Mouse (Mus musculus) cerebellum, adult 11 months (tissue): ENCODE measurements around the gene Insig1.

Source experiments
- DNase-seq: peaks from one replicate; pipeline ENCODE4 v3.0.0; 2022

Insig1 gene

DNA sequence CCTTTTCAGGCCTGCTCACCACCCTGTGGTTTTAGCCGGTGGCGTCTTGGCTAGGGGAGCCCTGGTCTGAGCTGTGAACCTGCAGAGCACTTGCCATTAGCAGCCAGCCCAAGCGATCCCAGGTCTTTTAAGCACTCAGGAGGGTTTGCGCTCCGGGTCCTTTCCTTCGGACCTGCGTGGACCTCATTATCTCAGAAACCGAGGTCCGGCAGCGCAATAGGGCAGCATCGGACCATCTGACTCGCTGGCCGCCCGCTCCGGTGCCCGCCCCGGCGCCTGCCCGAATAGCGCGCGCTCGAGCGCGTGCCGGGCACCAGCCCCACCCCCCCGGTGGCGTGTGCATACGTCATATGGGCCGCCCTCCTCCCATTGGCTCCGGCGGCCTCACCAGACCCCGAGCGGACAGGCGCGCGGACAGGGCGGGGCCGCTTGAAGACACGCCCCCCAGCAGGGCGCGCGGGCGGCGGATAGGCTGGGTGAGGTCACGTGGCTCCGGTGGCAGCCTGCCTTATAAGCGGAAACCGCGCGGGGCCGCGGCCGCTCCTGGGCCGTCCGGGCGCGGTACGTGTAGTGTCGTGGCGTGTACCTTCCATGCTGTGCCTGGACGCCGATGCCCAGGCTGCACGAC is at the start of gene Insig1:
Insig1 (plus strand) TSS at position 536 of the 628 bp plus-strand sequence.
- DNase-seq = peak; percentile 99

DNA sequence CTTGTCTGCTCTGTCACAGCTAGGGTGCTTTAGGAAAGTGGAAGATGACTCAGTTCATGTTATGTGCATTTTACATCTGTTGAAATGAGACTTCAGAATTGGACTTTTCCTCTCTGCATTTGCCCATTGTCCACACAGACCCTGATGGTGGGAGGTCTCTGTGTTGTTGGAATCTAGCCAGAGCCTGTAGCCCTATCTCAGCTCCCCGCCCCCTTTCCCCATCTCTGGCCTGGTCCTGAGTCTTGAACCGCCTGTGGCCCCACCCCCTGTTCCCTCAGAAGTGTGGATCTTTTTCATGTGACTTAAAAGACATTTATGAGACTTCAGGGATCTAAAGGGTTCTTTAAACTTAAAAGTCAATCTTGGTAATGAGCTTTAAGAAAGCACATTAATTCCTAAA is 47.7 kb upstream of the Insig1 start:
- DNase-seq = no peak

DNA sequence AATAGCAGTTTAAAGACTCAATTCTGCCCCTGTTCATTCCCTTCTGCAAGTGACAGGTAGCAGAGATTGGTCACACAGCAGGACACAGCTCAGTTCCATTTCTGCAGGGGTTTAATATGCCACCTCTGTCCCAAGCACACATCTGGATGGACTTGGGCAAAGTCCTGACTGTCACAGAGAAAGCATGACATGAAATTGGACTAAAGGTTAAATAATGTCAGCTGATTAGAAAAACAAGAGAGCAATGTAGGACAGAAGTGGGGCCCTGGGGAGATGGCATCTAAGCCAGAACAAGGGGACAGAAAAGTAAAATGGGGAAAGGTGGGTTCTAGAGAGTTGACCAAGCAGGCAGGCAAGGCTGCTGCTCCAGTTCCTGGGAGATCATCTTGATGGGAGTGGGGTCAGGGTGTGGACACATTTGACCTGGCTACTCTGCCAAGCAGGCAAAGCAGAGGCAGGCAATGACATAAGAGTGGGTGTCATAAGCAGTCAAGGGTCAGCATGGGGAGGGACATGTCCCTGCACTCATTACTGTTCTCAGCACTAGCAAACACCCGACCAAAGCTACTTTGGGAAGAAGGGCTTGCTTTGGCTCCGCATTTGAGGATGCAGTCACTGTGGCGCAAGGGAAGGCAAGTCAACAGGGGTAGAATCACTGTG is 39.5 kb upstream of the Insig1 start:
- no peak for DNase-seq

DNA sequence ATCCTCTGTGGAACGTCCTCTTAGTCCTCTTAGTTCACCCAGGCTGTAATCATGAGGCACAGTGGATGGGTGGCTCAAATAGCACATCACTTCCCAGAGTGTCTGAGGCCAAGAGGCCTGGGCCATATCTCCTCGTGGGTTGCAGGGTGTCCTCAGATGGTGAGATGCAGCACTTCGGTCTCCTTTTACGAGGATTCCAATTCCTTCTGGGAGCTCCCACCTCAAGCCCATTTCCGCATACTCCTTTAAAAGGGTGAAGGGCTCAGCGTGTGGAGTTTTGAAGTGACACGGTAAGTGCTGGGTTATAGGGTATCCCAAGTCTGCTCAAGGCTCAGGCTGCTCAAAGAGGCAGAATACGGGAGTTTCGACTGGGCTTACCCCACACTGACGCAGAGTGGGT is 38.3 kb upstream of the Insig1 start:
- no peak for DNase-seq

DNA sequence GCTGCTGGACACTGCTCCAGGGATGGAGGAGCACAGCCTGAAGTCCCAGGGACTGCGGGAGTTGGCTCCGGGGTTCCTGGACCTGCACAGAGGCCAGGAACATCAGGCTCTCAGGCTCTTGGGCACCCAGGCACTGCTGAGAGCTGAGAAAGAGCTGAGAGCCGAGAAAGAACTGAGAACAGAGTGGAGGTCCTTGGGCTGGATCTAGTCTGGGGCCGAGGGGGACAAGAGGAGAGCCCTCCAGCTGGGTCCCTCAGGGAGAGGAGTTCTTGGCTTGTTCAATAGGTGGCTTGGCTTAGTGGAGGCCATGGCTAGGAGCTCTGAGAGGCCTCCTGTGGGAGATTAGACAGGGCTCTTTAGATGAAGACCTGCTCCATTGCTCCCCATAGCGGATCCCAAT is 37.9 kb upstream of the Insig1 start:
- DNase-seq = no peak

DNA sequence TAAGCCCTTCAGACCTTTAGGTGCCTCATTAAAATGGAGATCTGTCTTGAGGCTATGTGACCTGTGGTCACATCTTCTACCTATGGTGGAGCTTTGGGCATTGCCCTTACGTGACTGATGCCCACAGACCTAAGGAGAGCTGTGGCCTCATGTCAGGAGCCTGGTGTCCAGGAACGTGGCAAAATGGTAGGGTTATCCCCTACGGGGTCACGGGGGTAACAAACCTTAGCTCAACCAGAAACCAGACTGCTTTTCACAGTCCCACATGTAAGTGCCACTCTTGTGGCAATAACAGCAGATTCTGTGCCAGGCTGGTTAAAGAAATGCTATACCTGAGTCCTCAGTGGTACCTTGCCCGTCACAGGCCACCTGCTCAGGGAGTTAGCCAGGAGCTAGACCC is 37.3 kb upstream of the Insig1 start:
- no peak for DNase-seq

DNA sequence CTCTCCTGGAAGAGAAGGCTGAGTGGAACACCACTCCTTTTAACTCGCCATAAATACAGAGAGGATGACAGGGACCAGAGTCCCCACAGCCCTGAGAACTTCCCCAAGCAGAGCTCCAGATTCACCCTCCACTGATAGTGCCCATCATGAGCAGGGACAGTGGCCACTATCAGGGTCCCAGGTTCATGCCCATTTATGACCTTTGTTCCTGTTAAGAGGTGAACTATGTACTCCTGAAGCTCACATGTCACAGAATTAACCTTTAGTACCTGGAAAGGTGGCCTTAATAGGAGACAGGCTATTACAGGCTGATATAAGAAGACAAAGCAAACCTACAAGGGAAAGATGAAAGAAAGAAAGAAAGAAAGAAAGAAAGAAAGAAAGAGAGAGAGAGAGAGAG is 35.2 kb upstream of the Insig1 start:
- DNase-seq = no peak

DNA sequence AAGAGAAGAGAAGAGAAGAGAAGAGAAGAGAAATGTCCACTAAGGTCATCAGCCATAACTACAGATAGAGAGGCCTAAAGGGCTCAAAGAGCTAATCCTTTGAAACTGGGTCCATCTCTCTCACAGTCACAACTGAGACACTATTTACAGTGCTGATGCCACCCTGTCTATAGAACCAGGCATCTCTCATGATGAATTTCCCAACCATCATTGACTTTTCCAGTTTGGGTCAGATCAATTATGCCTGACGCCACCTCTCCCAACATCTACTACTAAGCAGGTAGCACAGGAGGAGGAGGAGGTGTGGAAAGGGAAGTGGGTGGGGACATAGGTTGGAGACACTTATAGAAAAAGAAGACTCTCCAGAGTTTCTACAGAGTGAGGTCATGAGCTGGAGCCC is 34.6 kb upstream of the Insig1 start:
- DNase-seq = no peak

DNA sequence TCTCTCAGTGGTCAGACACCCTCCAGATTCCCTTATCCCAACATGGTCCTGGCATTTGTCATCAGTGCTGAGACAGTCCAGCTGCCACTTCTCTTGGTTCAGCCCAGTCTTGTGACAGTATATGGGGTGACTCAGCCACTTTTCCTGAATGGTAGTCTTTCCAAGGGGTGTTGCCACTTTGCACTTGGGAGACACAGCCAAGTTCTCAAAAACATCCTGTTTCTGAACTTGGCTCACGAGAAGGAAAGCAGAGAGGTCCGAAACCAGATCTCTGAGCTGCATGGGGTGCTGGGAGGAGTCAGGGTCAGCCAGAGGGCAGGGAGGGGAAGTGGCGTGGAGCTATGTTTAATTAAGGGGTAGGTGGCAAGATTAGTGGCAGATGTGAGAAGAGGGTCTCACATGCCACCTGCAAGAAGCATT is 34.0 kb upstream of the Insig1 start:
- no peak for DNase-seq

DNA sequence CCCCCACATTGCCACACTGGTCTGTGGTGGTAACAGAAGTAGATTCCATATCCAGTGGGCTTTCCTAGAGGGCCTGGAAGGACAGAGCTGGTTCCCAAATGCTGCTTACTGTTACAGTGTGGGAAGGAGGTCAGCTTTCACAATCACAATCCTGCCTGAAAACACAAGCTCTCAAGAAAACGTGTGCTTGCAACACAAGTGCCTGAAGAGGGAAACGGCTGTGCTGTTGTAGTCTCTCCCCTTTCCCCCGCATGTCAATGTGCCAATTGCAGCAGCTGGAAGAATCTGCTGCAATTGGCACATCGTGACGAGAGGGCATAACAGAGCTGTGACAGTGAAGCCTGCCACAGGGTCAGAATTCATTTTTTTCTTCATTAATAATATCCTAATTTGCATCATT is 33.5 kb upstream of the Insig1 start:
- DNase-seq = no peak

DNA sequence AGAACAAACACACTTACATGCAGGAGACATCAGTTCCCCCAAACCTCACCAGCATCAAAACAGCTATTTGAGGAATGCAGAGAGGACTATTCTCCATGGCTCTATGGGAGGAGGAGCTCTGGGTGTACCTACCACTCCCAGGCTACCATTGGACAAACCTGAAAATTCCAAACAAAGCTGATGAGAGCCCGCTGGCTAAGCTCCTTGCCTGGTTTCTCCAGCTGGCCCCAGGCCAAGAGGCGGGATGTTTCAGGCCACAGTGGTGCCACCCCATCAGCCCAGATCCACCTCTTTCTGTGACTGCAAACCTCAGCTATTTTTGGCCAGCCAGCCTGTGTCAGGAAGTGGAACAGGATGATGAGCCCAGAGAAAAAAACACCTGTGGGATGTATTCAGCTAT is 33.0 kb upstream of the Insig1 start:
- no peak for DNase-seq

DNA sequence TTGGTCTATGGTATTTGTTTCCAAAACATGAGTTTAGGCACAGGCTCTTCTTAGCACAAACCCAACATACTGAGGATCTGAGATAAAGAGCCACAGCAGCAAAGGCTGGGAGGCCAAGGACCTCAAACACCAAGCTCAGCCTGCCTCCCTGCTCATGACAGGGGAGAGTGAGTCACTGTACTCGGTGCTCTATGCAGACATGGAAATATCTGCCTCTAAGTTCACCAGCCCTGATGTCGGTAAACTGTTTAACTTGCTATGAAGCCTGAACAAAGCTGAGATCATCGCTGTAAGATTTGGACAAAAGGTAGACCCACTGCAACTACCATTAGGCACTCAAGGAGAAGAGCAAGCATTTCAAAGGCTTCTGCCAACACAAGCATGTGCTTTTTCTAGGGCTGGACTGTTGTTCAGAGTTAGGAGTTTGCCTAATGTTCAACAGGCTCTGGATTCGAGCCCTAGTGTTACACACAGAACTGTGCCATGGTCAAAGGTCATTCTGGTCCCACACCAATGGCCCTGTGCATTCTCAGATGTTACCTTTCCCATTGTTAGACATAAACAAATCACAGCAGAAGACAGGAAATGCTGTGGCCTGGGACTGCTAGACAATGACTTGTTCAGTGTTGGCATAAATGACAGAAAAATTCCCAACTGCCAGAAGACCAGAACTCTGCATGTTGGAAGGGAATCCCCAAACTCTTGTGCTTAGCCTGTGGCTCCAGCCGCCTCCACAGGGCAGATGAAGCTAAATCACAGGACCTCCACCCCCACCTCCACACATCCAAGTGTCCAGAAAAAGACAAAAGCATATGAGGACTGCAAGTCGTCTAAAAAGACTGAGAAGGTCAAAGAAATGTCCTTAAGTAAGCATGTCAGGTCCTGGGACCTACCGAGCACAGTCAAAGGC is 31.2 kb upstream of the Insig1 start:
- no peak for DNase-seq

DNA sequence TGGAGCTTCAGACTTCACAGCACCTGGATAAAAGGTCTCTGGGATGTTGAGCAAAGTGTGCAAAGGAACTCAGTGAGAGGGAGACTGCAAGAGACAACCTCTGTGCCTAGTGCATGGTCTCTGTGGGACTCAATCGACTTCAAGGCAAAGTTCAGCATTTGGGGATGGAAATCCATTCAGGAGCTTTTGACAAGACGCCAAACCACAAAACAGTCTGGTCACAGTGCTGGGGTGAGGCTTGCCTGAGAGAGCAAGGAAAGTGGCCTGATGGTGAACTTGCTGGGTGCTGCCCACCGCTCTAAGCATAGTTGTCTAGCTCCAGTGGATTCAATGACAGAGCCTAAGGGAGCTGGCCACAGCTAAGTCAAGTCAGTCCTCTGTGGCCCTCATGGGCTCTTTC is 30.4 kb upstream of the Insig1 start:
- no peak for DNase-seq

DNA sequence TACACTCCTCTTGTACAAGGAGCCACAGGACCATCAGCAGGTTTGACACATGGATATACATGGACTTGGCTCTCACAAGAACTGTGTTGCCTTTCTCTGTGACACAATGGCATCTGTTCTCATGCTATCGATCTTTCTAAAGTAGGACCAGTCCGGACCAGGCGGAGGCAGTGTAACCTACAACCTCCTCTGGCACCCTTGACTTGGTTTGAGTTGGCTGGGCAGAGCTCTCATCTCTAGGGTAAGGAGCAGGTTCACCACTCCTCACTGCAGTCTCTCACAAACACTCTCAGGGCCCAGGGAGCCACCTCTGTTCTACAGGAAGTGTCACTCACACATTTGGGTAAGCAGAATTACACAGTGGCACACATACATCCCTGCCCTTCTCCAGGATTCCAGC is 29.1 kb upstream of the Insig1 start:
- no peak for DNase-seq

DNA sequence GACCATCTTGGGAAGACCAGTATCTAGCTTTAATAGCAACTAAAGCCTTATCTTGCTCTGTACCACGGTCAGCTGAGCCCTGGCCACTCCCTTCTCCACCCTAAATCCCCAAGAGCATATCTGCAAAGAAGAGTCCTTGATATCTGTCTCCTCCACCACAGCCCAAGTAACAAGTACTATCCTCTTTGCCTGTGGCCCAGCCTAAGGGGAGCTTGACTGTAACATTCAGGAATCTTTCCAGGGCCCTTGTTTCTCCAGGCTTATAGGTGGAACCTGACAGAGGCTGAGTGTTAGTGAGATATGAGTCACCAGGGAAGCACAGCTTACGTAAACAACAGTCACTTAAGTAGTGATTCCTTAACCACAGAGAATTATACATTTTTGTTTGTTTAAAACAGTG is 28.4 kb upstream of the Insig1 start:
- DNase-seq = no peak

DNA sequence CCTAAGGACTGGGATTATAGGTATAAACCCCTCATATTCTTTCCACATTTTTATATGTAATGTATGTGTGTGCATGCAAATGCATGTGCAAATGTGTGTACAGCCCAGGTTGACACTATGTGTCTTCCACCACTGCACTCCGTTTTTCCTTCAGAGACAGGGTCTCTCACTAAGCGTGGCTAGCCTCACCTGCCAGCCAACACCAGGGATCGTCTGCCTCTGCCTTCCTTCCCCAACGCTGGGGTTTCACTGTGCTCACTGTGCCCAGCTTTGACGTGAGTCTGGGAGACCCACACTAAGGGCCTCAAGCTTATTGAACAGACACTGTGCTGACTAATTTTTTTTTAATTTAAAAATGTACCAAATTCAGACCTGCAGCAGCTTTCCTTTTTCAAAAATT is 27.8 kb upstream of the Insig1 start:
- no peak for DNase-seq

DNA sequence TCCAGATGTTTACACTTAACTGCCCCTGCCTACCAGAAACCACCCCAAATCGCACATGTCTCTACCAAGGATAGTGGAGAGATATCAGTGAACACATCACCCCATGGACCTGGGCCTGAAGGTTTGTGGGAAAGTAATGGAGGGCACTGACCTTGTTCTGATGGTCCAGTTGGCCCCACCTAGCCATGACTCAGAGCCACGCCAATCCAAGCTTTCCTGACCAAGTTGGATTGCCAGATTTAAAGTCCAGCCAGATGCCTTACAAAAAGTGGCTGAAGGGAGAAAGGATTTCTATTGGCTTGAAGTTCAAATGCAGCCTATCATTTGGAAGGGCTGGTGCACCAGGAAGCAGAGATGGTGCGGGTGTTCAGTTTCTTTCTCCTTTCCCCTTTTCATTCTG is 24.2 kb upstream of the Insig1 start:
- DNase-seq = no peak

DNA sequence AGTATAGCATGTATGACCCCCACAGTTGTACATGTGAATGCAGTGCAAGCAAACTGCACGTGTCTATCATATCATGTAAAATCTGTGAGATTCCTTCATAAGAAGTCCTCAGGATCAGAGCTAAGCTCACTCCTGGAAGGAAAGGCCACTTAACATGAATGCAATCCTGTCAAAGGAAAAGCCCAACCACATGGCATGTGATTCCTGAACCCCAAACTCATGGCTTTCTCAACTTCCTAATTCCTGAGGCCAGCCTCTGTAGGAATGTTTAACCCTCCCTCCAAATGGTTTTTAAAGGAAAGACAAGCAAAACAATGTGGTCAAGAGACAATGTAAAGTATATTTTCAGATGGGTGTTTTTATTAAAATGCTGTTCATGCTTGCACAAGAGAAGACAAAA is 23.2 kb upstream of the Insig1 start:
- DNase-seq = no peak

DNA sequence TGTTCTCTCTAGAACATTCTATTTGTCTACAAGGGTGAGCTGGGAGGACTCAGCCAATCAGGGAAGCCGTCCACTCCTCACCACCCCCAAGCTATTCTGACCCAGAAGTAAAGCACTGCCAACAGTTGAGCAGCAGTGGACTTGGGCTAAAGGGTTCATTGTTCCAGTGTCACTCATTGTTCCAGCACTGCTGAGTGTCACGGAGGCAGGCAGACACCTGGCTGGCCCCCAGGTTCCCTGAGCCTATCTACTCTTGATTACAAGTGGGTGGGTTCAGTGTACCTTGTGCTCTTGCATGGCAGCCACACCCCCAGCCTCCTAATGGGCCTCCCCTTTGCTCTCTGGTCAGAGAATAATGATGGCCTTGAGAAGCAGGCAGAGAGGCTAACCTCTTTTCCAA is 15.7 kb upstream of the Insig1 start:
- DNase-seq = no peak

DNA sequence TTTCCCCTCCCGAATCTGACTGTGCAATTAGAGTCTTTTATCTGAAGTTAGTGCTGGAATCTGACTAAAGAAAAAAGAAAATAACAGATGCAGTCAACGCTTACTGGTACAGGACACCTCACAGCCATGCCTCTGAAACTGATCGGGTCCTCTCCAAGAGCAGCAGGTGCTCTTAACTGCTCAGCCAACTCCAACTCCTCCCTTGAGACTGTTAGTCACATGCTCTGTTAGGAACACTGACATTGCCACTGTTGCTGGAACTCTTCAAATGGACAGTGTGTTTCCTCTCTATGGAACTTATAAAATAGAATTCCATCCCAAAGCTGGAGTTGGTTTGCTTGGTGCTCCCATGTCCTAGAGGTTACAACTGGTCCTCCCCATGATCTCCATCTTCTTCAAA is 14.3 kb upstream of the Insig1 start:
- no peak for DNase-seq

DNA sequence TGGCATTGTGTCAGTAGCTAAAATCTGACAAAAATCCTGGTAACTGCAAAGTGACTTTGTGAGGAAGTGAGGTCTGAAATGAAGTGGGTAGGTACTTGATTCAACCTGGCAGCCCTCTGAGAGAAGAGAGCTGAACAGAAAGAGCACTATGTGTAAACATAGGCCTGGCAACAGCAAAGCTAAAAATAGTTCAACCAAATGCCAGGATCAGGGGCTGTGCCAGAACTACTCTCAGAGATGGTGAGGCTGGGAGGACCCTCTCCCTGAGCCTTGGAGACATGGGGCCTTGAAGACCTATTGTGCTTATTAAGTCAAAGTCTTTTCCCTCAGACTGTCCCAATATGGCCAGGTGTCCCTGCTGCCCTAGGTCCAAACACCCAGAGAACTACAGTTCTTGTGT is 10.7 kb upstream of the Insig1 start:
- no peak for DNase-seq

DNA sequence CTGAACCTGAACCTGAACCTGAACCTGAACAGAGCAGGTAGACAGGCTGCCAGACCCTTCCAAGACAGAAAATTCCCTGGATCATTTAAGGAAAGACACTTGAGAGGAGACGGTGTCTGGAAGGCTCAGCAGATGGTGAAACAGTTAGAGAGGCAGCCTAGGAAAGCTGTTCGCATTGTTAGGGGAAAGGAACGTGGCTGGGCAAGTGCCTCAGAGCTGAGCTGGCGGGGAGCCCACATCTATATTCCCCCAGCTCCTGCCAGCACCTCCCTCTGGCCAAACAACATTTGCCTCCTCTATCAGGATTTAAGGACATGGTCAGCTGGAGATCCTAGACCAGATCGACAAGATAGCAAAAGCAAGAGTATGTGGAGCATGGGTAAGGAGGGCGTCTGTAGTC is 10.2 kb upstream of the Insig1 start:
- DNase-seq = no peak

DNA sequence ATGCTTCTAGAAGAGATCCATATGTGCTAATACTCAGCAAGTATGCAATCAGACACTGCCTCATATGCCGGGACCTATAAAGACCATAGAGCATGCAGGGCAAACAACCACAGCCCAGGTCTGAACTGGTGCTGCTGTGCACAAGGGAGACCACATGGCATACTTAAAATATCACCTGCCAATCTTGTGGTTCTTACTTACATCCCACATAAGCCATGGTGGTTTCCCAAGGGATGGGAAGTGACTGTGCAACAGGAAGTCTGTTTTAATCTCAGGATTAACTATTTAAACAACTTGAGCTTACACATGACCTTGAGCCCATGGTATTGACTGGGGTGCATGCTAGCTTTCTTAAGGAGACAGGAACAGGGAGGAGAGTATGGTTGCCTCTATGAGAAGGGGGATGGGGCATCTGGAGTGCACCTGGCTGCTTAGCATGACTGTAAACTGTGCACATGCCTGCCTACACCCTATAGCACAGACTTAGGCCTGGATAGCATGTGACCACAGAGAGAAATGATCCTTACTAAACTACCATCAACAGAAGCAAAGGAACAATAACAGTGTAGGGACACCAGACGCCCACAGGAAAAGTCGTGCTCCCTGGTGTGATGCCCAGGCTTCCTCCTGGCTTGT is 7.1 kb upstream of the Insig1 start:
- no peak for DNase-seq

DNA sequence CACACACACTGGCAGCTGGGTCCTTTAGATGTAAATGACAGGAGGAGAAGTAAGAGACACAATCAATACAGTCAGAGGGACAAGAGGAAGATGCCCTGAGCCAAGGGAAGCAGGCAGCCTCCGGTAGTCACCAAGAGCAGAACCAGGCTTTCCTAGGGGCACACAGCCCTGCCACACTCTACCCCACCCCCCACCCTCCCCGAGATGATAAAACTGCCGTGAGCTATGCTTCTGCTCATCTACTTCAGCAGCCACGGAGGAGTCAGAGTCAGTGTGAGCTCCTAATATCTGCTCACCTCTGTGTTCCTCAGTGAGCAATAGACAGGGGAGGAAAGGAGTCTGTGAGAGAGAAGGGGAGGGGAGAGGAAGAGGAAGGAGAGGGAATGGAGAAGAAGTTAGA is 5.9 kb upstream of the Insig1 start:
- no peak for DNase-seq
